Mouse (Mus musculus) embryonic stem cell, embryonic (primary cell): Measurements from ENCODE around the gene Drp2.

ENCODE experiments used
- CTCF ChIA-PET, 4 experiments: fragments of 300-600 bp in 2 of 4; fragments of 350-600 bp in 2 of 4; sonication (Branson Sonifier 250); formaldehyde crosslinking; loops; one replicate each; lab custom pipeline; 2022; ENCODE audit warnings: inconsistent platforms in 2 of 4; lab: Charles Lee
- POLR2A ChIA-PET, 4 experiments: fragments of 300-600 bp in 2 of 4; fragments of 350-600 bp in 2 of 4; sonication (Branson Sonifier 250); formaldehyde crosslinking; loops; one replicate each; lab custom pipeline; 2022; ENCODE audit warnings: antibody characterized with exemption in 4 of 4, inconsistent platforms in 1 of 4; lab: Charles Lee

The Drp2 gene

GRCm38 (mm10) chrX:134403863-134404583 is at the start of gene Drp2:
Gene Drp2 (plus strand): TSS chrX:134404551.
- CTCF ChIA-PET = interaction anchor here in 1 of 4 experiments (0.6 to 1.1 kb wide), 2 partner anchors 70 to 104 kb away, joined by 4 to 16 read pairs; no protein-coding TSS in a partner anchor
- POLR2A ChIA-PET = interaction anchor here in 2 of 4 experiments (0.8 to 1.1 kb wide), 3 partner anchors 14 to 313 kb away, joined by 3 to 4 read pairs (median 3); partner anchors contain the start of gene Armcx1 (in 1 of the 2)

- POLR2A ChIA-PET = interaction anchor here in 1 of 4 experiments (1.4 kb wide), 1 partner anchor 26 kb away, joined by 3 read pairs; no protein-coding TSS in a partner anchor
- CTCF ChIA-PET = no interaction called here
Measured at GRCm38 (mm10) chrX:134359336-134359735, 45.0 kb upstream of the Drp2 start.

- ChIA-PET POLR2A (interaction anchor here in 1 of 4 experiments (0.6 kb wide), 1 partner anchor 248 kb away, joined by 3 read pairs; no protein-coding TSS in a partner anchor), CTCF (no interaction called here)
Measured at GRCm38 (mm10) chrX:134362156-134362555, 42.2 kb upstream of the Drp2 start.

- ChIA-PET CTCF (no interaction called here), POLR2A (interaction anchor here in 1 of 4 experiments (2.2 kb wide), 1 partner anchor 15 kb away, joined by 4 read pairs; no protein-coding TSS in a partner anchor)
Measured at GRCm38 (mm10) chrX:134365421-134365820, 38.9 kb upstream of the Drp2 start.

GRCm38 (mm10) chrX:134366547-134366946 is 37.8 kb upstream of the Drp2 start:
- CTCF ChIA-PET = no interaction called here
- POLR2A ChIA-PET = interaction anchor here in 2 of 4 experiments (1.1 to 2.2 kb wide), 2 partner anchors 16 to 18 kb away, joined by 4 read pairs; no protein-coding TSS in a partner anchor

GRCm38 (mm10) chrX:134371279-134371678 is 33.1 kb upstream of the Drp2 start:
- POLR2A ChIA-PET = no interaction called here
- CTCF ChIA-PET = interaction anchor here in 1 of 4 experiments (0.6 kb wide), 2 partner anchors 168 to 808 kb away, joined by 3 to 9 read pairs; no protein-coding TSS in a partner anchor

GRCm38 (mm10) chrX:134374190-134374589 is 30.2 kb upstream of the Drp2 start:
- POLR2A ChIA-PET = no interaction called here
- CTCF ChIA-PET = no interaction called here

GRCm38 (mm10) chrX:134384896-134385295 is 19.5 kb upstream of the Drp2 start:
- ChIA-PET POLR2A (interaction anchor here in 1 of 4 experiments (1.2 kb wide), 1 partner anchor 18 kb away, joined by 4 read pairs; no protein-coding TSS in a partner anchor), CTCF (no interaction called here)

GRCm38 (mm10) chrX:134398972-134399371 is 5.4 kb upstream of the Drp2 start:
- POLR2A ChIA-PET = no interaction called here
- CTCF ChIA-PET = no interaction called here

- POLR2A ChIA-PET = interaction anchor here in 1 of 4 experiments (1.1 kb wide), 1 partner anchor 13 kb away, joined by 4 read pairs; no protein-coding TSS in a partner anchor
- CTCF ChIA-PET = interaction anchor here in 1 of 4 experiments (0.6 to 1.1 kb wide), 2 partner anchors 71 to 104 kb away, joined by 4 to 16 read pairs; no protein-coding TSS in a partner anchor
Measured at GRCm38 (mm10) chrX:134404584-134404955, 219 bp downstream of the Drp2 start.

- ChIA-PET CTCF (no interaction called here), POLR2A (no interaction called here)
Measured at GRCm38 (mm10) chrX:134409354-134409900, 5.1 kb downstream of the Drp2 start.

- CTCF ChIA-PET = no interaction called here
- POLR2A ChIA-PET = no interaction called here
Measured at GRCm38 (mm10) chrX:134412096-134412495, 7.7 kb downstream of the Drp2 start.

- ChIA-PET POLR2A (no interaction called here), CTCF (no interaction called here)
Measured at GRCm38 (mm10) chrX:134420097-134420496, 15.7 kb downstream of the Drp2 start.

- ChIA-PET CTCF (no interaction called here), POLR2A (interaction anchor here in 1 of 4 experiments (0.6 kb wide), 1 partner anchor 15 kb away, joined by 7 read pairs; no protein-coding TSS in a partner anchor)
Measured at GRCm38 (mm10) chrX:134424263-134424662, 19.9 kb downstream of the Drp2 start.

- ChIA-PET CTCF (interaction anchor here in 1 of 4 experiments (1.6 kb wide), 1 partner anchor 82 kb away, joined by 4 read pairs; no protein-coding TSS in a partner anchor), POLR2A (interaction anchor here in 2 of 4 experiments (0.6 to 0.7 kb wide), 4 partner anchors 12 to 582 kb away, joined by 3 to 4 read pairs (median 3); partner anchors contain the start of genes Gla (in 1 of the 2) and Hnrnph2 (in 1 of the 2))
Measured at GRCm38 (mm10) chrX:134425798-134426197, 21.4 kb downstream of the Drp2 start.

GRCm38 (mm10) chrX:134426819-134427218 is 22.5 kb downstream of the Drp2 start:
- ChIA-PET POLR2A (interaction anchor here in 2 of 4 experiments (0.5 to 0.9 kb wide), 3 partner anchors 32 to 413 kb away, joined by 3 to 4 read pairs (median 3); partner anchors contain the start of gene Rpl36a (in 1 of the 2)), CTCF (interaction anchor here in 2 of 4 experiments (0.5 to 1.6 kb wide), 5 partner anchors 39 to 319 kb away, joined by 3 to 4 read pairs (median 3); no protein-coding TSS in a partner anchor)

- POLR2A ChIA-PET = no interaction called here
- CTCF ChIA-PET = interaction anchor here in 1 of 4 experiments (0.5 to 1.4 kb wide), 3 partner anchors 39 to 293 kb away, joined by 3 to 4 read pairs (median 3); no protein-coding TSS in a partner anchor
Measured at GRCm38 (mm10) chrX:134427307-134427706, 23.0 kb downstream of the Drp2 start.

- ChIA-PET POLR2A (interaction anchor here in 3 of 4 experiments (0.6 to 1.0 kb wide), 3 partner anchors 64 to 114 kb away, joined by 3 to 4 read pairs (median 3); partner anchors contain the start of gene Rpl36a (in 1 of the 3)), CTCF (no interaction called here)
Measured at GRCm38 (mm10) chrX:134474988-134475710, 70.8 kb downstream of the Drp2 start.
